Mouse (Mus musculus) granulocyte monocyte progenitor cell, adult 5-6 weeks (primary cell): ENCODE measurements around the gene Olfr742. TPM values are rescaled to one million over a fixed set of nuclear protein-coding genes. Genes with fewer than 3 reads are reported as not detected.

Experiments used
- ATAC-seq: replicated peaks from 2 replicates; pipeline ENCODE4 v1.8.0; 2016; ENCODE audit warnings: mild to moderate bottlenecking, moderate TSS enrichment, inconsistent platforms; ENCODE audit not compliant: poor library complexity, severe bottlenecking
- total RNA-seq, 2 experiments: library from RNA; stranded (forward) in 1 of 2; stranded (reverse) in 1 of 2; fragments of 200-712, 200-1000 nt in 1 of 2; fragments of >200 nt in 1 of 2; fragmentation: Nextera tagmentation in 1 of 2; gene quantifications; 2 replicates each; pipeline ENCODE4 v1.2.3; 2014 to 2017

Gene Olfr742
- total RNA-seq (2014; fragmentation: Nextera tagmentation) (not detected in 2 replicates), total RNA-seq (2017) (not detected in 2 replicates)

GRCm38 (mm10) chr14:50503300-50503699 is at the start of gene Olfr742:
Olfr742 (plus strand) TSS chr14:50503600.
- ATAC-seq, result no peak

GRCm38 (mm10) chr14:50472438-50472837 is 31.0 kb upstream of the Olfr742 start, which contains the start of gene Olfr741:
Olfr741 (plus strand) TSS chr14:50472738.
- ATAC-seq, result no peak

DNA sequence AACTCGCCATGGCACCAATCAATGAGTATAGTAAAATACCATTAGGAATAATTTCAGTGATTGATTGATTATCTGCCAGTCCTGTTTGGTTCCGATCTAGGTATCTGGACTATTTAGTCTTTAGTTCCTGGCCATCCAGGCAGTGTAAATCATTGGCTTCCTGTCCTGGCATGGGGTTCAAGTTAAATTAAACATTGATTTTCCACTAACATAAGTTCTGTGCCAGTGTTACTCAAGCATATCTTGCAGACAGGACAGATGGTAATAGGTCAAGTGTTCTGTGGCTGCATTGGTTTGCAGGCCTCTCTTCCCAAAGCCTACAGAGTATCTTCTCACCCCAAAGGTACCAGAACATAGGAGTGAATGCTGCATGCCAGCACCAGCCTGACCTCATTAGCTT is 25.0 kb upstream of the Olfr742 start:
- ATAC-seq, result no peak

DNA sequence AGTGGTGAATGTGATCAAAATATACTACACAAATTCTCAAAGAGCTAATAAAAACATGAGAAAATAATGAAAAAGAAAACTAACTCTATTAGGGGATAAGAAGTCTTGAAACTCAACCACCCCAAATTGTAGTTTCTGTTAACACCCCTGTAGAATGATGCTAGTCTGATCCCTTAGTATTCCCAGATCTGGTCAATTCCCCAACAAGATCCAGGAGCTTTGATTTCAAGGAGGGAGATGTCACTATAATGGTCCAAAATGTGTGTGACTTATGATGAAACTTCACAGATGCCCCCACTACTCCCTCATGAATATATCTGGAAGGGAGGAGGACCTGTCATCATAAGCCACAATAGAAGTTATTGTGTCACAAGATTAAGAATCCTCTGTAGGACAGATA is 18.1 kb downstream of the Olfr742 start, which contains the start of gene Olfr743:
Gene Olfr743, plus strand, starts transcription at position 301 of the 400 bp plus-strand sequence.
- no peak for ATAC-seq

DNA sequence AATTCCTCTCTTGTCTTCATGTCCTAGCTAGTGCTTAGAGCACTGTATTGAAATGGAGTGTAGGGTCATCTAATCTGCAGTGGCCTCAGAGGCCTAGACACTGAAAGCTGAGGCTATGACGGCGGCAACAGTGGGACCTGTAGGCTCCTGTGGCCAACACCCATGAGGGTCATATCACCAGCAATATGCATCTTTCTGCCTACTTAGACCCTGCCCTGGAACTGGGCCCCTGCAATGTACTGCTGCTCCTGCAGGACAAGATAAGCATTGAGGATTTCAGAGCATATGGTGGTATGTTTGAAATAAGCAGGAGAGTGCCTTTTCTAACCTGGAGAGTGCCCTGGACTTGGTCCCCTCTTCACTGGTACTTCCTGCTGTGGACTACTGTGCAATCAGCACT is 49.3 kb downstream of the Olfr742 start:
- no peak for ATAC-seq

Other genes starting within 250 kb of the Olfr742 start
- gene Olfr732, start 219.4 kb upstream of the Olfr742 start, total RNA-seq (2014; fragmentation: Nextera tagmentation), result not detected in 2 replicates
- not detected in 2 replicates for gene Olfr732, start 219.4 kb upstream of the Olfr742 start, total RNA-seq (2017)
- not detected in 2 replicates for gene Olfr733, start 202.1 kb upstream of the Olfr742 start, total RNA-seq (2014; fragmentation: Nextera tagmentation)
- not detected in 2 replicates for gene Olfr733, start 202.1 kb upstream of the Olfr742 start, total RNA-seq (2017)
- not detected in 2 replicates for gene Olfr734, start 176.8 kb upstream of the Olfr742 start, total RNA-seq (2014; fragmentation: Nextera tagmentation)
- gene Olfr734, start 176.8 kb upstream of the Olfr742 start, total RNA-seq (2017), result not detected in 2 replicates
- gene Olfr735, start 154.7 kb upstream of the Olfr742 start, total RNA-seq (2014; fragmentation: Nextera tagmentation), result not detected in 2 replicates
- gene Olfr735, start 154.7 kb upstream of the Olfr742 start, total RNA-seq (2017), result not detected in 2 replicates
- not detected in 2 replicates for gene Tlr11, start 145.7 kb upstream of the Olfr742 start, total RNA-seq (2014; fragmentation: Nextera tagmentation)
- not detected in 2 replicates for gene Tlr11, start 145.7 kb upstream of the Olfr742 start, total RNA-seq (2017)
- not detected in 2 replicates for gene Olfr736, start 122.4 kb upstream of the Olfr742 start, total RNA-seq (2014; fragmentation: Nextera tagmentation)
- gene Olfr736, start 122.4 kb upstream of the Olfr742 start, total RNA-seq (2017), result not detected in 2 replicates
- not detected in 2 replicates for gene Olfr738, start 96.0 kb upstream of the Olfr742 start, total RNA-seq (2014; fragmentation: Nextera tagmentation)
- gene Olfr738, start 96.0 kb upstream of the Olfr742 start, total RNA-seq (2017), result not detected in 2 replicates
- not detected in 2 replicates for gene Olfr739, start 85.0 kb upstream of the Olfr742 start, total RNA-seq (2014; fragmentation: Nextera tagmentation)
- gene Olfr739, start 85.0 kb upstream of the Olfr742 start, total RNA-seq (2017), result not detected in 2 replicates
- not detected in 2 replicates for gene Olfr740, start 58.1 kb upstream of the Olfr742 start, total RNA-seq (2014; fragmentation: Nextera tagmentation)
- not detected in 2 replicates for gene Olfr740, start 58.1 kb upstream of the Olfr742 start, total RNA-seq (2017)
- gene Olfr741, start 30.9 kb upstream of the Olfr742 start, total RNA-seq (2014; fragmentation: Nextera tagmentation), result not detected in 2 replicates
- not detected in 2 replicates for gene Olfr741, start 30.9 kb upstream of the Olfr742 start, total RNA-seq (2017)
- gene Olfr743, start 18.2 kb downstream of the Olfr742 start, total RNA-seq (2014; fragmentation: Nextera tagmentation), result not detected in 2 replicates
- not detected in 2 replicates for gene Olfr743, start 18.2 kb downstream of the Olfr742 start, total RNA-seq (2017)
- not detected in 2 replicates for gene Olfr744, start 111.3 kb downstream of the Olfr742 start, total RNA-seq (2014; fragmentation: Nextera tagmentation)
- not detected in 2 replicates for gene Olfr744, start 111.3 kb downstream of the Olfr742 start, total RNA-seq (2017)
- not detected in 2 replicates for gene Olfr745, start 135.8 kb downstream of the Olfr742 start, total RNA-seq (2014; fragmentation: Nextera tagmentation)
- not detected in 2 replicates for gene Olfr745, start 135.8 kb downstream of the Olfr742 start, total RNA-seq (2017)
- gene Olfr746, start 143.5 kb downstream of the Olfr742 start, total RNA-seq (2014; fragmentation: Nextera tagmentation), result not detected in 2 replicates
- not detected in 2 replicates for gene Olfr746, start 143.5 kb downstream of the Olfr742 start, total RNA-seq (2017)
- gene Olfr747, start 189.6 kb downstream of the Olfr742 start, total RNA-seq (2014; fragmentation: Nextera tagmentation), result not detected in 2 replicates
- gene Olfr747, start 189.6 kb downstream of the Olfr742 start, total RNA-seq (2017), result not detected in 2 replicates
- not detected in 2 replicates for gene Olfr748, start 203.8 kb downstream of the Olfr742 start, total RNA-seq (2014; fragmentation: Nextera tagmentation)
- not detected in 2 replicates for gene Olfr748, start 203.8 kb downstream of the Olfr742 start, total RNA-seq (2017)
- gene Olfr749, start 241.5 kb downstream of the Olfr742 start, total RNA-seq (2014; fragmentation: Nextera tagmentation), result not detected in 2 replicates
- not detected in 2 replicates for gene Olfr749, start 241.5 kb downstream of the Olfr742 start, total RNA-seq (2017)